Mouse (Mus musculus) kidney, adult 2 months (tissue): ENCODE data around the gene Camsap2.

ENCODE experiments used
- CTCF ChIP-seq: fragments of 200-500 bp; conservative IDR thresholded peaks from 2 replicates; pipeline ENCODE4 v1.5.1; 2011; ENCODE audit warnings: low read depth, mild to moderate bottlenecking, control low read depth, low read length, moderate library complexity, mixed read lengths; ENCODE audit not compliant: insufficient read depth, insufficient read length
- POLR2A ChIP-seq: fragments of 200-500 bp; IDR thresholded peaks from one replicate; pipeline ENCODE4 v1.6.1; 2011; ENCODE audit warnings: low read depth, low read length, control low read depth

DNA sequence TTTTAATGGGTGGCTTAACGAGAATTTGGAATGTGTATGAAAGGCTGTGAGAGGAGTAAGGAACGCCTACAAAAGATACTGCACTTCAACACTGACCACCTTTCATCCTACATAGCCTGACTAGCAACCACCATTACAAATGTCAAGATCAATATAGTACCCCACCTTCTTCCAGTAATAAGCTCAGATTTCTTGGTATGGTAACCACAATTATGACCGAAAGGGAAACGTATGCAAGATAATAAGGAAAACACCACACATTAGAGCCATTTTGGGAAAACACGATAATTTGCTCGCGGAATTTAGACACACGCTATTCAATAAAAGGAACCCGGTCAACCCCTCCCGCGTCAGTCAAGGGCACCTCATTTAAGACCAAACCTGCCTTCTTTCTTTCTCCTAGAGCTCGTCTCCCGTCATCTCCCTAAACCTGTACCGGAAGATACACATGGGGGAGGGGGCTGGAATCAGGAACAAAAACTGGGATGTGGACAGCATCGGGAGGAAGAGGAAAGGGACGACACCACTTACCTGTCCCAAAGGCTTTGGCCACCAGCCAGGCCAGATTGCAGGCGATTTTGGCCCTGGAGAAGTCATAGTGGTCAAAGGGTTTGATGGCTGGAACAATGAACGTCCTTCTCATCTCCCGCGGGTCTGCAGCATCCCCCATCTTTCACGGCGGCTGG, 993 bp downstream of the Camsap2 start:
- TF ChIP-seq CTCF (no peak), POLR2A (no peak)
